Mouse (Mus musculus) splenic B cell, adult 2 months (primary cell): ENCODE measurements around the gene Gucd1.
"Not testable (repeated sequence)": the region's sequence is repeated elsewhere in the genome, so short reads cannot be mapped to it uniquely, and the experiment has no call there.

Source experiments
- DNase-seq: peaks from one replicate; pipeline ENCODE4 v3.0.0-alpha.2; 2011; ENCODE audit warnings: low read depth, low spot score
- H3K27me3 ChIP-seq: 2 replicates; pipeline ENCODE4 v1.6.1; 2012; ENCODE audit warnings: mild to moderate bottlenecking, low read length, moderate library complexity, mixed read lengths; ENCODE audit not compliant: control insufficient read depth, poor library complexity, insufficient read depth, severe bottlenecking
- H3K36me3 ChIP-seq: 2 replicates; pipeline ENCODE4 v1.6.1; 2012; ENCODE audit warnings: mild to moderate bottlenecking, low read length, moderate library complexity, mixed read lengths; ENCODE audit not compliant: control insufficient read depth, poor library complexity, insufficient read depth, severe bottlenecking

Gucd1 gene

DNA sequence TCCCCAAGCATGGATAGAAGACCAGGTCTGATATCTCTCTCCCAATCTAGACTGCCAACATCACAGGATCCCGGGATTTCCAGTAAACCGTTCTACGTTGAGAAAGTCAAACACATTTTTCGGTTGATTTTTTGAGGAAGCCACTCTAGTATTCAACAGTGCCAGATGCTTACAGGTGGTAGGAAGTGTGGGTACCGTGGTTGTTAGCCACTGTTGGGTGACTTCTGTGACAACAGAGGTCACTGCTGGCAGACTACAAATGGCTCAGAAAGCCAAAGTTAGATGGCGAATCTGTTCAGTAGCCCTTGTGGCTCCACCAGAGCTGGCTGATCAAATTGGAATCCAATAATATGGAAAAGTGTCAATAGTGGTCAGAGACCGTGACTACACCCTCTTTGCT, 14.1 kb downstream of the Gucd1 start:
- Histone ChIP-seq H3K36me3 (peaks cover 13% of the 10 kb centered on the region), H3K27me3 (no peaks in the 10 kb centered on the region)
- no peak for DNase-seq

GRCm38 (mm10) chr10:75501641-75502040, 16.1 kb downstream of the Gucd1 start:
- no peak for DNase-seq
- H3K27me3 ChIP-seq: no peaks in the 10 kb centered on the region
- peaks cover 3% of the 10 kb centered on the region; the same call in 1 of the 2 replicates for H3K36me3 ChIP-seq

GRCm38 (mm10) chr10:75500345-75500744, 17.4 kb downstream of the Gucd1 start:
- no peaks in the 10 kb centered on the region for H3K27me3 ChIP-seq
- DNase-seq: no peak
- peaks cover 3% of the 10 kb centered on the region; the same call in 1 of the 2 replicates for H3K36me3 ChIP-seq

- no peak for DNase-seq
- no peaks in the 10 kb centered on the region for H3K27me3 ChIP-seq
Measured at GRCm38 (mm10) chr10:75499791-75500190, 18.0 kb downstream of the Gucd1 start.

DNA sequence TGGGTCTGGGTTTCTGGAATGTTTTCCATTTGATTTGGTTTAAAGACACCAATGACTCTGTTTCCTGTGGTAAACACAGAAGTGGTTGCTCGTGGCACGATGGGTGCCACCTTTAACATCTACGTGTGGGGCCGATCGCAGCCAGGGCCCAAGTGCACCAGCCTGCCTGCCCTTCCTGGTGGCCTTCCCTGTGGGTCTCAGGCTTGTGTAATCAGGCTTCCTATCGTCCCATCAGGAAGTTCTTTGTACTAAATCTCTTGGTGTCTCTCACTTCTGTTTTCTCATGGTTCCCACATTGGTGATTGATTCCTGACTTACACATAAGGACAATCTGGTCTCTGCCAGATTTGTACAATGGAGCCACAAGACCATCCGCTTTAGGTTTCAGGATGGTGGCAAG, 18.6 kb downstream of the Gucd1 start:
- DNase-seq, H3K36me3 ChIP-seq, H3K27me3 ChIP-seq: not testable (repeated sequence)

More at GRCm38 (mm10) chr10:75499791-75500190, 18.0 kb downstream of the Gucd1 start:
- peaks cover 3% of the 10 kb centered on the region; the same call in 1 of the 2 replicates for H3K36me3 ChIP-seq

- H3K27me3 ChIP-seq: no peaks in the 10 kb centered on the region
- H3K36me3 ChIP-seq: no peaks in the 10 kb centered on the region
- no peak for DNase-seq
Measured at GRCm38 (mm10) chr10:75495921-75496320, 21.9 kb downstream of the Gucd1 start.

- H3K27me3 ChIP-seq: no peaks in the 10 kb centered on the region
- DNase-seq: no peak
- H3K36me3 ChIP-seq: no peaks in the 10 kb centered on the region
Measured at GRCm38 (mm10) chr10:75495304-75495703, 22.5 kb downstream of the Gucd1 start.

DNA sequence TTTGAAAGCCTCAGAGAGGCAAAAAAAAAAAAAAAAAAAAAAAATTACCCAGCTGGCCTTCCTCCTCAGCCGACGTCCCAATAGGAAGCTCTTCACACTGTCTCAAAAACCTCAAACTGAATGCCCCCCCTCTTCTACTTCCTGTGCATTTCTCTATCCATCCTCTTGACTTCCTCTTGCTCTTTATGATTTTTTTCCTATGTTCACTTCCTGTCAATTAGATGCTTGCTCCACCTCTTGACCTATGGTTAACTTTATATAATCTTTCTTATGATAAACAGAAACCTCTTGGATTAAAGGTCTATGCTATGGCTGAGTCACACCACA, 25.9 kb downstream of the Gucd1 start:
- peak; percentile 65 for DNase-seq
- no peaks in the 10 kb centered on the region for H3K36me3 ChIP-seq
- H3K27me3 ChIP-seq: no peaks in the 10 kb centered on the region

- no peak for DNase-seq
- H3K36me3 ChIP-seq: no peaks in the 10 kb centered on the region
- no peaks in the 10 kb centered on the region for H3K27me3 ChIP-seq
Measured at GRCm38 (mm10) chr10:75491234-75491935, 26.4 kb downstream of the Gucd1 start.

DNA sequence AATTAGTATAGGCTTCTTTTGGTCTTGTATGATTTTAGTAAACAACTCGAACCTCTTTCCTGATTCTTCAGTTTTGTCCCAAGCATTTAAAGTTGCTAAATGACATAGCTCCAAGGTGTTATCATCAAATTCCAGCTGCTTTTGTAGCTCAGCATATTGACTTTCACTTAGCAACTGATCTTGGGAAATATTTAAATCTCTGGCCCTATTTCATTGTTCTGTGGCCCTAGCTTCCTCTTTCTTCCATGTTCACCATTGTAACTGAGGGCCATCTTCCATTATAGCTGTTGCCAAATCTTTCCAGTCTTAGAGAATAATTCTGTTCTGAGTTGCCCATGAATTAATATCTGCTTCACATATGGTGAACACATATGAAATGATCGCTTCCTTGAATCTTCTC, 27.0 kb downstream of the Gucd1 start:
- no peak for DNase-seq
- Histone ChIP-seq H3K36me3 (no peaks in the 10 kb centered on the region), H3K27me3 (no peaks in the 10 kb centered on the region)

- Histone ChIP-seq H3K27me3 (no peaks in the 10 kb centered on the region), H3K36me3 (no peaks in the 10 kb centered on the region)
- DNase-seq: no peak
Measured at GRCm38 (mm10) chr10:75489522-75489921, 28.2 kb downstream of the Gucd1 start.

DNA sequence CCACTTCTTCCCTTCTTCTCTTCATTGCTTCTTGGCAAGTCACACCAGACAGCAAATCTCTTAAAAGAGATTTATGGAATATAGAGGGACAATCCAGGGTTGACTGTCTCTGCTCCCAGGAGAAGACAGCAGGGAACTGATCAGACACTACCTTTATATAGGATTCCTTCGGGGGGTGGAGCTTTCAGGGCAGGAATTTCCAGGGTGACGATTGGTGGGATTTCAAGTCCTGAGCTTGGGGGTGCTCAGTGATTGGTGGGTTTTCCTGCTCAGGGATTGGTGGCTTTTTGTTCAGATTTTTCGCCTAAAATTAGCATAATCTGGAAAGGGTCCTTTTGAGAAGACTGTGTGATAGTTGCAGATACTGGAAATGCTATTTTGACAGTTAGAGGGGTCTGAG, 30.6 kb downstream of the Gucd1 start:
- no peaks in the 10 kb centered on the region for H3K27me3 ChIP-seq
- H3K36me3 ChIP-seq: no peaks in the 10 kb centered on the region
- DNase-seq: no peak

DNA sequence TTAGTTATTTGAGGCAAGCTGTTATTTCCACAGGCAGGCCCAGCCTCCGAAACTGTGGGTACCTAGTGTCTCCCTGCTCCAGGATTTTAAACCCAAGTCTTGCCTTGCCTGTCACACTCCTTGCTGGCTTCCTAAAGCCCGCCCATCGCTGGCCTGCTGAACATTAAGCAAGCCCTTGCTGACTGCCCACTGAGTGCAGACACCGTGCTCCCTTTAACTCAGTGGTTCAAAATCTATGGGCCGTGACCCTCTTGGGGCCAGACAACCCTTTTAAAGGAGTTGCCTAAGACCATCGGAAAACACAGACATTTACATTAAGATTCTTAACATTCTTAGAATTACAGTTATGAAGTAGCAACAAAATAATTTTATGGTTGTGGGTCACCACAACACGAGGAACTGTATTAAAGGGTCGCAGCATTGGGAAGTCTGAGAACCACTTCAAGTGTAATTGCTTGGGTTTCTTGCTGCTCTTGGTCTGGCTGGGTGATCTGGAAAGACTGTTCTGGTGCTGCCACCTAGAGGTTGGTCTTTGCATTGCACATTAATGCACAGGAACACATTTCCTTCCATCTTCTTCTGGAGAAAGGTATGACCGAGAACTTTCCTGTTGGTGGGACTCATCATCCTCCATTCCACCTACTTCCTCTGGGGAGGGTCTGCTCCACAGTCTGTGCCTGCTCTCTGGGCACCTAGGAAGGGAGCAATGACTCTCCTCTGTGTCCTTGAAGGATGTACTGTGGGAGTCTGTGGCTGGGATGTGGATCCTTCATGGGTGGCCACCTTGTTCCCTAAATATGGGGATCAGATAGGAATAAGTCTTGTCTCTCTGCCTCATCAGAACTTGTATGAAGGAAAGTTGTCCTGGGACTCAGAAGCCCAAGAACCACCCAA, 31.4 kb downstream of the Gucd1 start:
- no peaks in the 10 kb centered on the region for H3K36me3 ChIP-seq
- H3K27me3 ChIP-seq: no peaks in the 10 kb centered on the region
- DNase-seq: peak; percentile 88

DNA sequence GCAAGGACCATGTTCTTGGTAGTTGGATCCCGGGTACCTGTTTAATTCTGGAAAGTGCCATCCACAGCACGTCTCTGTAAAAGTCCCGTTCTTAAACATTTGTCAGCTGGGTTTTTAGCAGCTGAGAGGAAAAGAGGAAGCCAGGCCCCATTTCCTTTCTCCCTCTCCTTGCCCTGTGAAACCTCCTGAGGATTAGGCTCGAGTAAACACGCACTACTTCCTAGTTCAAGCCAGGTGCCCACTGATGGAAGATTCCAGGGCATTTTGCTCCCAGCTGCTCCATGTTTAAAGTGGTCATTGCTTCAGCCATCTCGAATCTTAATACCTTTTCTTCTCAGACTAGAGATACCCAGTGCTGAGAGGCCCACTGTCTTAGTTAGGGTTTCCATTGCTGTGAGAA, 33.0 kb downstream of the Gucd1 start:
- H3K36me3 ChIP-seq: no peaks in the 10 kb centered on the region
- no peaks in the 10 kb centered on the region for H3K27me3 ChIP-seq
- peak; percentile 33 for DNase-seq

DNA sequence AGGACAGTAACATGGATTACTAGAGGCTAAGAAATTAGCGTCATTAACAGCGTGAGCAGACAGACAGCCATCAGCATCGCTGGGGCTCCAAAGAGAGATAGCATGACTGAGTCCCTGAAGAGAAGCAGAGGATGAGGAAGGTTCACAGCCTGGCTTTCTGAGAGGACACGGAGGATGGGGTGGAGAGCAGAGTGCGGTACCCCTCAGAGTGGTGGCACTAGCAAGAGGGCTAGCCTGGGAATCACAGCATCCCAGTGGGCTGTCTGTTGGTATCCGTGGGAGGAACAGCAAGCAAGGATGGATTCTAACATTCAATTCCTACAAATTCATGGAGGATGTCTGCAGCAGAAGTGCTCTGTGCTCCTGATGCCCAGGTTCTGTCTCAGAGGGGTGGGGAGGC, 33.7 kb downstream of the Gucd1 start:
- Histone ChIP-seq H3K27me3 (no peaks in the 10 kb centered on the region), H3K36me3 (no peaks in the 10 kb centered on the region)
- DNase-seq: no peak
